Mouse (Mus musculus): ENCODE results near the gene Uvrag. TPM values are rescaled to one million over a fixed set of nuclear protein-coding genes. Genes with fewer than 3 reads are reported as not detected.
"Not testable (repeated sequence)": the region's sequence is repeated elsewhere in the genome, so short reads cannot be mapped to it uniquely, and the experiment has no call there.

The Uvrag gene
- polyA plus RNA-seq, 1 experiment from 2014 or later = 16.5 TPM

GRCm38 (mm10) chr7:99067710-99068109 is 73.2 kb downstream of the Uvrag start:
- no peaks in the 10 kb centered on the region for H3K9me3 ChIP-seq
- no peak overlapping the region for H3K9ac ChIP-seq
- no peak for ATAC-seq (ENCODE audit: insufficient number of reproducible peaks, insufficient read depth, low FRiP score, low TSS enrichment, low read depth)
- no peaks in the 10 kb centered on the region for H3K36me3 ChIP-seq
- H3K27me3 ChIP-seq = no peaks in the 10 kb centered on the region
- no peak overlapping the region for H3K27ac ChIP-seq
- H3K4me2 ChIP-seq = no peak overlapping the region
- H3K4me3 ChIP-seq = no peak overlapping the region
- H3K4me1 ChIP-seq = peaks cover 17% of the 10 kb centered on the region
- 81% methylated on average over 7 of the region's 7 CpGs for WGBS

GRCm38 (mm10) chr7:99065920-99066319 is 75.0 kb downstream of the Uvrag start:
- no peaks in the 10 kb centered on the region for H3K27me3 ChIP-seq
- no peak overlapping the region for H3K27ac ChIP-seq
- H3K4me2 ChIP-seq = no peak overlapping the region
- ATAC-seq (ENCODE audit: insufficient number of reproducible peaks, insufficient read depth, low FRiP score, low TSS enrichment, low read depth) = no peak
- no peak overlapping the region for H3K9ac ChIP-seq
- WGBS = 30% methylated on average over 2 of the region's 2 CpGs
- no peaks in the 10 kb centered on the region for H3K9me3 ChIP-seq
- no peaks in the 10 kb centered on the region for H3K36me3 ChIP-seq
- peaks cover 22% of the 10 kb centered on the region for H3K4me1 ChIP-seq
- H3K4me3 ChIP-seq = no peak overlapping the region

- H3K4me1 ChIP-seq = peaks cover 27% of the 10 kb centered on the region
- no peak overlapping the region for H3K4me3 ChIP-seq
- no peak for ATAC-seq (ENCODE audit: insufficient number of reproducible peaks, insufficient read depth, low FRiP score, low TSS enrichment, low read depth)
- H3K4me2 ChIP-seq = 0 out of 2 replicates have a peak overlapping the region, but pooled peaks have one; percentile 5
- no peaks in the 10 kb centered on the region for H3K27me3 ChIP-seq
- WGBS = 19% methylated on average over 11 of the region's 11 CpGs
- H3K9me3 ChIP-seq = no peaks in the 10 kb centered on the region
- H3K36me3 ChIP-seq = no peaks in the 10 kb centered on the region
- no peak overlapping the region for H3K27ac ChIP-seq
- no peak overlapping the region for H3K9ac ChIP-seq
Observed at GRCm38 (mm10) chr7:99065391-99065831, 75.5 kb downstream of the Uvrag start.

- Histone ChIP-seq H3K4me3 (no peak overlapping the region), H3K9ac (no peak overlapping the region), H3K27ac (no peak overlapping the region), H3K9me3 (no peaks in the 10 kb centered on the region), H3K27me3 (no peaks in the 10 kb centered on the region), H3K4me2 (no peak overlapping the region), H3K36me3 (no peaks in the 10 kb centered on the region), H3K4me1 (peaks cover 28% of the 10 kb centered on the region)
- WGBS = 83% methylated on average over 3 of the region's 3 CpGs
- no peak for ATAC-seq (ENCODE audit: insufficient number of reproducible peaks, insufficient read depth, low FRiP score, low TSS enrichment, low read depth)
Observed at GRCm38 (mm10) chr7:99064795-99065194, 76.1 kb downstream of the Uvrag start.

GRCm38 (mm10) chr7:99062263-99062662 is 78.7 kb downstream of the Uvrag start:
- H3K4me2 ChIP-seq, H3K27ac ChIP-seq, H3K9me3 ChIP-seq, H3K4me3 ChIP-seq, H3K27me3 ChIP-seq, H3K9ac ChIP-seq, H3K36me3 ChIP-seq: not testable (repeated sequence)
- 0 out of 2 replicates have a peak, but pooled peaks have one; percentile 37 for ATAC-seq (ENCODE audit: insufficient number of reproducible peaks, insufficient read depth, low FRiP score, low TSS enrichment, low read depth)
- peaks cover 28% of the 10 kb centered on the region for H3K4me1 ChIP-seq
- WGBS = 81% methylated on average over 3 of the region's 3 CpGs

- Histone ChIP-seq H3K9ac (no peak overlapping the region), H3K9me3 (no peaks in the 10 kb centered on the region), H3K36me3 (no peaks in the 10 kb centered on the region), H3K4me3 (no peak overlapping the region), H3K4me2 (no peak overlapping the region), H3K27me3 (no peaks in the 10 kb centered on the region), H3K27ac (no peak overlapping the region), H3K4me1 (peaks cover 28% of the 10 kb centered on the region)
- ATAC-seq (ENCODE audit: insufficient number of reproducible peaks, insufficient read depth, low FRiP score, low TSS enrichment, low read depth) = no peak
- WGBS = 79% methylated on average over 7 of the region's 7 CpGs
Observed at GRCm38 (mm10) chr7:99061056-99061680, 79.8 kb downstream of the Uvrag start.

- Histone ChIP-seq H3K27me3 (no peaks in the 10 kb centered on the region), H3K27ac (peak overlapping the region; percentile 49), H3K4me1 (peaks cover 21% of the 10 kb centered on the region), H3K36me3 (no peaks in the 10 kb centered on the region), H3K9ac (no peak overlapping the region), H3K4me2 (no peak overlapping the region), H3K9me3 (no peaks in the 10 kb centered on the region), H3K4me3 (no peak overlapping the region)
- WGBS = 78% methylated on average over 5 of the region's 5 CpGs
- no peak for ATAC-seq (ENCODE audit: insufficient number of reproducible peaks, insufficient read depth, low FRiP score, low TSS enrichment, low read depth)
Observed at GRCm38 (mm10) chr7:99060476-99060875, 80.5 kb downstream of the Uvrag start.

GRCm38 (mm10) chr7:99059934-99060333 is 81.0 kb downstream of the Uvrag start:
- H3K4me3 ChIP-seq = no peak overlapping the region
- 40% methylated on average over 8 of the region's 8 CpGs for WGBS
- peaks cover 18% of the 10 kb centered on the region for H3K4me1 ChIP-seq
- H3K27ac ChIP-seq = peak overlapping the region; percentile 9; the same call in 1 of the 2 replicates
- H3K9ac ChIP-seq = no peak overlapping the region
- no peaks in the 10 kb centered on the region for H3K36me3 ChIP-seq
- no peaks in the 10 kb centered on the region for H3K27me3 ChIP-seq
- H3K9me3 ChIP-seq = no peaks in the 10 kb centered on the region
- ATAC-seq (ENCODE audit: insufficient number of reproducible peaks, insufficient read depth, low FRiP score, low TSS enrichment, low read depth) = no peak
- no peak overlapping the region for H3K4me2 ChIP-seq

GRCm38 (mm10) chr7:99057053-99057630 is 83.8 kb downstream of the Uvrag start:
- no peak overlapping the region for H3K4me3 ChIP-seq
- H3K4me2 ChIP-seq = no peak overlapping the region
- H3K9ac ChIP-seq = no peak overlapping the region
- no peak for ATAC-seq (ENCODE audit: insufficient number of reproducible peaks, insufficient read depth, low FRiP score, low TSS enrichment, low read depth)
- peaks cover 9% of the 10 kb centered on the region for H3K9me3 ChIP-seq
- no peaks in the 10 kb centered on the region for H3K27me3 ChIP-seq
- peaks cover 8% of the 10 kb centered on the region for H3K36me3 ChIP-seq
- no peak overlapping the region for H3K27ac ChIP-seq
- peaks cover 16% of the 10 kb centered on the region for H3K4me1 ChIP-seq
- WGBS = 79% methylated on average over 17 of the region's 17 CpGs

GRCm38 (mm10) chr7:99053626-99054025 is 87.3 kb downstream of the Uvrag start:
- Histone ChIP-seq H3K27ac (no peak overlapping the region), H3K27me3 (no peaks in the 10 kb centered on the region), H3K36me3 (peaks cover 8% of the 10 kb centered on the region), H3K4me2 (no peak overlapping the region), H3K4me1 (peaks cover 13% of the 10 kb centered on the region), H3K4me3 (no peak overlapping the region), H3K9ac (no peak overlapping the region), H3K9me3 (peaks cover 9% of the 10 kb centered on the region)
- no peak for ATAC-seq (ENCODE audit: insufficient number of reproducible peaks, insufficient read depth, low FRiP score, low TSS enrichment, low read depth)
- 86% methylated on average over 4 of the region's 4 CpGs for WGBS

GRCm38 (mm10) chr7:99052471-99053241 is 88.3 kb downstream of the Uvrag start:
- WGBS = 88% methylated on average over 6 of the region's 6 CpGs
- H3K9ac ChIP-seq = no peak overlapping the region
- ATAC-seq (ENCODE audit: insufficient number of reproducible peaks, insufficient read depth, low FRiP score, low TSS enrichment, low read depth) = no peak
- no peak overlapping the region for H3K27ac ChIP-seq
- no peak overlapping the region for H3K4me3 ChIP-seq
- H3K36me3 ChIP-seq = peaks cover 8% of the 10 kb centered on the region
- peaks cover 9% of the 10 kb centered on the region for H3K9me3 ChIP-seq
- H3K4me2 ChIP-seq = no peak overlapping the region
- H3K4me1 ChIP-seq = peaks cover 13% of the 10 kb centered on the region
- no peaks in the 10 kb centered on the region for H3K27me3 ChIP-seq

- 46% methylated on average over 1 of the region's 1 CpGs for WGBS
- H3K36me3 ChIP-seq = peaks cover 8% of the 10 kb centered on the region
- peaks cover 26% of the 10 kb centered on the region for H3K4me1 ChIP-seq
- no peak overlapping the region for H3K4me3 ChIP-seq
- no peaks in the 10 kb centered on the region for H3K27me3 ChIP-seq
- peak overlapping the region; percentile 75 for H3K27ac ChIP-seq
- H3K9me3 ChIP-seq = peaks cover 9% of the 10 kb centered on the region
- H3K9ac ChIP-seq = no peak overlapping the region; the same call in 1 of the 2 replicates
- no peak overlapping the region for H3K4me2 ChIP-seq
- ATAC-seq (ENCODE audit: insufficient number of reproducible peaks, insufficient read depth, low FRiP score, low TSS enrichment, low read depth) = no peak
Observed at GRCm38 (mm10) chr7:99050882-99051281, 90.1 kb downstream of the Uvrag start.

Measured in embryonic facial prominence, embryonic 13.5 days (tissue).